Mouse (Mus musculus) fat pad, adult 2 months (tissue): ENCODE results near the gene Madd.

ENCODE experiments used
- DNase-seq: peaks from one replicate; pipeline ENCODE4 v3.0.0-alpha.2; 2011; ENCODE audit warnings: low read depth, low spot score; ENCODE audit errors: extremely low read depth

The Madd gene

GRCm38 (mm10) chr2:91176234-91176633 is 7.4 kb downstream of the Madd start:
- DNase-seq: peak; percentile 46

- DNase-seq: peak; percentile 56
Measured at GRCm38 (mm10) chr2:91175490-91175889, 8.1 kb downstream of the Madd start.

GRCm38 (mm10) chr2:91169587-91170322 is 13.9 kb downstream of the Madd start:
- no peak for DNase-seq

GRCm38 (mm10) chr2:91167629-91168028 is 16.0 kb downstream of the Madd start:
- no peak for DNase-seq

- no peak for DNase-seq
Measured at GRCm38 (mm10) chr2:91164991-91165390, 18.6 kb downstream of the Madd start.

- DNase-seq: no peak
Measured at GRCm38 (mm10) chr2:91163532-91163931, 20.1 kb downstream of the Madd start.

GRCm38 (mm10) chr2:91162952-91163351 is 20.7 kb downstream of the Madd start:
- no peak for DNase-seq

GRCm38 (mm10) chr2:91160591-91160990 is 23.0 kb downstream of the Madd start:
- no peak for DNase-seq

GRCm38 (mm10) chr2:91157002-91157752 is 26.5 kb downstream of the Madd start:
- DNase-seq: no peak

GRCm38 (mm10) chr2:91154091-91154490 is 29.5 kb downstream of the Madd start:
- DNase-seq: no peak

- DNase-seq: no peak
Measured at GRCm38 (mm10) chr2:91152885-91153377, 30.7 kb downstream of the Madd start.

- no peak for DNase-seq
Measured at GRCm38 (mm10) chr2:91151331-91151730, 32.3 kb downstream of the Madd start.

GRCm38 (mm10) chr2:91148101-91148500 is 35.5 kb downstream of the Madd start:
- DNase-seq: no peak

- no peak for DNase-seq
Measured at GRCm38 (mm10) chr2:91143401-91143800, 40.2 kb downstream of the Madd start.

- no peak for DNase-seq
Measured at GRCm38 (mm10) chr2:91142920-91143319, 40.7 kb downstream of the Madd start.

- DNase-seq: no peak
Measured at GRCm38 (mm10) chr2:91139764-91140163, 43.9 kb downstream of the Madd start.

GRCm38 (mm10) chr2:91139311-91139710 is 44.3 kb downstream of the Madd start:
- no peak for DNase-seq

GRCm38 (mm10) chr2:91137481-91137880 is 46.2 kb downstream of the Madd start:
- no peak for DNase-seq

- no peak for DNase-seq
Measured at GRCm38 (mm10) chr2:91136513-91137412, 46.9 kb downstream of the Madd start.

- DNase-seq: no peak
Measured at GRCm38 (mm10) chr2:91132035-91132434, 51.6 kb downstream of the Madd start.

- no peak for DNase-seq
Measured at GRCm38 (mm10) chr2:91131251-91131650, 52.4 kb downstream of the Madd start.
